In genomic region chr16:13448051-13448705, GRCm38 (mm10) we compare ENCODE assay signal across 8 mouse cellular contexts.
DNase-seq lines count a peak whose midpoint lies in the region; ATAC-seq and TF ChIP-seq lines count a peak whose summit lies in the region.

No protein-coding gene starts in this region.

- peak; percentile 29 to 39 for DNase-seq in left cerebral cortex, adult 18-20 months (ENCODE audit: low spot score in 2 of 2)
- DNase-seq in left cerebral cortex, adult 9 months (ENCODE audit: low spot score in 2 of 2): no peak
- peak; percentile 88 for DNase-seq in gastrocnemius, adult 2 months
- DNase-seq in urinary bladder, postnatal 14 days (ENCODE audit: low spot score): peak; percentile 53

- WGBS in hindbrain, embryonic 12.5 days: 1% methylated on average over 52 of the region's 52 CpGs
- WGBS in liver, embryonic 12.5 days (ENCODE audit: insufficient replicate concordance): under 1% methylated on average over 49 of the region's 52 CpGs
- WGBS in neural tube, embryonic 12.5 days: under 1% methylated on average over 51 of the region's 52 CpGs

- intact Hi-C loops in gastrocnemius, adult 2 months (cut with DNase I): loop anchor here (5.0 kb wide), 1 partner anchor 84 kb away; no protein-coding TSS in a partner anchor

- peaks cover 62% of the 10 kb centered on the region for H3K27me3 ChIP-seq in hindbrain, embryonic 12.5 days
- H3K27me3 ChIP-seq in liver, embryonic 12.5 days (replicated peaks): peaks cover 36% of the 10 kb centered on the region
- H3K27me3 ChIP-seq in neural tube, embryonic 12.5 days (replicated peaks): peaks cover 53% of the 10 kb centered on the region

- no peaks in the 10 kb centered on the region for H3K36me3 ChIP-seq in hindbrain, embryonic 12.5 days
- H3K36me3 ChIP-seq in liver, embryonic 12.5 days: peaks cover 7% of the 10 kb centered on the region; the same call in 1 of the 2 replicates
- H3K36me3 ChIP-seq in neural tube, embryonic 12.5 days: no peaks in the 10 kb centered on the region

- H3K9ac ChIP-seq in hindbrain, embryonic 12.5 days: peak overlapping the region; percentile 70
- peak overlapping the region; percentile 74 for H3K9ac ChIP-seq in liver, embryonic 12.5 days
- peak overlapping the region; percentile 70 for H3K9ac ChIP-seq in neural tube, embryonic 12.5 days

- peaks cover 4% of the 10 kb centered on the region; the same call in 1 of the 2 replicates for H3K4me1 ChIP-seq in brown adipose tissue, adult 24 weeks (ENCODE audit: control insufficient read depth, insufficient read depth, insufficient read length, low read length)
- peaks cover 24% of the 10 kb centered on the region for H3K4me1 ChIP-seq in hindbrain, embryonic 12.5 days
- peaks cover 61% of the 10 kb centered on the region for H3K4me1 ChIP-seq in liver, embryonic 12.5 days
- H3K4me1 ChIP-seq in neural tube, embryonic 12.5 days: peaks cover 9% of the 10 kb centered on the region; the same call in 1 of the 2 replicates

- ATAC-seq in hindbrain, embryonic 12.5 days (ENCODE audit: low FRiP score): peak; percentile 72
- peak; percentile 42 for ATAC-seq in liver, embryonic 12.5 days
- ATAC-seq in neural tube, embryonic 12.5 days (ENCODE audit: low FRiP score, low read depth): peak; percentile 59

- peak overlapping the region; percentile 99 for H3K27ac ChIP-seq in brown adipose tissue, adult 24 weeks (replicated peaks; ENCODE audit: low read depth, low read length)
- H3K27ac ChIP-seq in gastrocnemius, adult 2 months: peak overlapping the region; percentile 92
- H3K27ac ChIP-seq in hindbrain, embryonic 12.5 days: no peak overlapping the region
- peak overlapping the region; percentile 52 for H3K27ac ChIP-seq in liver, embryonic 12.5 days
- no peak overlapping the region for H3K27ac ChIP-seq in neural tube, embryonic 12.5 days

- no peak for TF ChIP-seq CTCF in gastrocnemius, adult 2 months (IDR thresholded peaks at IDR 0.05)

- peak overlapping the region; percentile 81 for H3K4me2 ChIP-seq in hindbrain, embryonic 12.5 days (replicated peaks)
- peak overlapping the region; percentile 100 for H3K4me2 ChIP-seq in liver, embryonic 12.5 days
- peak overlapping the region; percentile 96 for H3K4me2 ChIP-seq in neural tube, embryonic 12.5 days (replicated peaks)

- peak overlapping the region; percentile 96 for H3K4me3 ChIP-seq in brown adipose tissue, adult 24 weeks (ENCODE audit: insufficient read depth, low read depth, low read length)
- H3K4me3 ChIP-seq in gastrocnemius, adult 2 months: peak overlapping the region; percentile 97
- H3K4me3 ChIP-seq in hindbrain, embryonic 12.5 days: peak overlapping the region; percentile 54
- H3K4me3 ChIP-seq in liver, embryonic 12.5 days: peak overlapping the region; percentile 78
- peak overlapping the region; percentile 63 for H3K4me3 ChIP-seq in neural tube, embryonic 12.5 days

- H3K9me3 ChIP-seq in hindbrain, embryonic 12.5 days (replicated peaks): no peaks in the 10 kb centered on the region
- H3K9me3 ChIP-seq in liver, embryonic 12.5 days (replicated peaks): no peaks in the 10 kb centered on the region
- no peaks in the 10 kb centered on the region for H3K9me3 ChIP-seq in neural tube, embryonic 12.5 days

Comparison
In these comparisons a context has a peak if more than half of its experiments do, and no peak if none do; other contexts are left out.
1. DNase-seq: peak in left cerebral cortex, adult 18-20 months (2 of 2), gastrocnemius, adult 2 months (single experiment) and urinary bladder, postnatal 14 days (single experiment); none in left cerebral cortex, adult 9 months (0 of 2).
2. H3K27ac ChIP-seq: peak in brown adipose tissue, adult 24 weeks (single experiment), gastrocnemius, adult 2 months (single experiment) and liver, embryonic 12.5 days (single experiment); none in hindbrain, embryonic 12.5 days (single experiment) and neural tube, embryonic 12.5 days (single experiment).
3. Peak in every context shown above with its lines, with median percentiles within 50 percentile points of each other: H3K4me3 ChIP-seq, ATAC-seq, H3K4me2 ChIP-seq and H3K9ac ChIP-seq.